Mouse (Mus musculus) ES-E14 (cell line): ENCODE measurements around the gene Celsr3. TPM values are rescaled to one million over a fixed set of nuclear protein-coding genes. Genes with fewer than 3 reads are reported as not detected.

Experiments
- DNase-seq: peaks from one replicate; pipeline ENCODE4 v3.0.0-alpha.2; 2013; ENCODE audit warnings: low read depth, low spot score
- H3K27ac ChIP-seq: 2 replicates; pipeline ENCODE4 v1.5.1; 2012; ENCODE audit warnings: low read depth, mild to moderate bottlenecking, low read length, moderate library complexity, mixed read lengths; ENCODE audit not compliant: poor library complexity, insufficient read depth, severe bottlenecking
- H3K36me3 ChIP-seq: 2 replicates; pipeline ENCODE4 v1.6.1; 2012; ENCODE audit warnings: mild to moderate bottlenecking, low read length, moderate library complexity, mixed read lengths; ENCODE audit not compliant: control insufficient read depth, poor library complexity, insufficient read depth, severe bottlenecking
- H3K4me1 ChIP-seq, 2 experiments: fragments of 150-350 bp in 1 of 2; sonication (generic) in 1 of 2; 2 replicates each; pipeline ENCODE4 v1.6.1; 2012; ENCODE audit warnings: low read length in 2 of 2, mild to moderate bottlenecking in 1 of 2, mixed read lengths in 1 of 2; ENCODE audit not compliant: control insufficient read depth in 2 of 2, insufficient read depth in 2 of 2, poor library complexity in 1 of 2
- H3K4me3 ChIP-seq, 2 experiments: fragments of 150-350 bp in 1 of 2; sonication (generic) in 1 of 2; 2 replicates each; pipeline ENCODE4 v1.5.1; 2012; ENCODE audit warnings: low read length in 2 of 2, low read depth in 1 of 2, mild to moderate bottlenecking in 1 of 2, mixed read lengths in 1 of 2; ENCODE audit not compliant: insufficient read depth in 1 of 2, poor library complexity in 1 of 2, severe bottlenecking in 1 of 2
- H3K9ac ChIP-seq: 2 replicates; pipeline ENCODE4 v1.6.1; 2012; ENCODE audit warnings: low read depth, mild to moderate bottlenecking, low read length, mixed read lengths; ENCODE audit not compliant: poor library complexity, insufficient read depth, severe bottlenecking
- H3K9me3 ChIP-seq: fragments of 150-350 bp; sonication (generic); 2 replicates; pipeline ENCODE4 v1.6.1; 2012; ENCODE audit warnings: low read depth, mild to moderate bottlenecking, low read length; ENCODE audit not compliant: control insufficient read depth, insufficient read depth
- CHD2 ChIP-seq: IDR thresholded peaks from 2 replicates; pipeline ENCODE4 v1.6.1; 2014; ENCODE audit warnings: mild to moderate bottlenecking, low read depth, low read length, inconsistent platforms
- HCFC1 ChIP-seq: IDR thresholded peaks from 2 replicates; pipeline ENCODE4 v1.6.1; 2012; ENCODE audit warnings: low read length, inconsistent platforms, borderline replicate concordance; ENCODE audit not compliant: insufficient read depth
- MAFK ChIP-seq: IDR thresholded peaks from 2 replicates; pipeline ENCODE4 v1.6.1; 2014; ENCODE audit warnings: mild to moderate bottlenecking, low read depth, low read length, inconsistent platforms; ENCODE audit not compliant: insufficient read depth
- ZC3H11A ChIP-seq: IDR thresholded peaks from 2 replicates; pipeline ENCODE4 v1.6.1; 2012; ENCODE audit warnings: low read depth, mild to moderate bottlenecking, inconsistent platforms, low read length, borderline replicate concordance
- ZNF384 ChIP-seq: IDR thresholded peaks from 2 replicates; pipeline ENCODE4 v1.6.1; 2012; ENCODE audit warnings: low read depth, low read length, inconsistent platforms
- in situ Hi-C, 2 experiments: fragments of 600-800 bp; cut with MboI; formaldehyde crosslinking; loops; one replicate each; pipeline ENCODE4 v1.15.1; 2025; ENCODE audit warnings: low sequenced_read_pairs in 2 of 2, inconsistent platforms in 1 of 2; ENCODE audit not compliant: unreplicated experiment in 2 of 2
- total RNA-seq: library from RNA; depleted of rRNA; stranded (reverse); fragments of 300-350 nt; gene quantifications from 2 replicates; pipeline ENCODE4 v1.2.3, GENCODE M21; 2012

Celsr3 gene
- total RNA-seq, 1 experiment = 4.3 TPM

- DNase-seq = no peak
- no peak overlapping the region for H3K9ac ChIP-seq
- no peak overlapping the region for H3K27ac ChIP-seq
- no peak overlapping the region for H3K4me3 ChIP-seq
- H3K4me1 ChIP-seq = peaks cover 2 to 3% of the 10 kb centered on the region in 2 experiments; a peak in 1 of 4 replicates
- TF ChIP-seq CHD2 (no peak), ZC3H11A (no peak), HCFC1 (no peak), MAFK (no peak), ZNF384 (no peak)
- in situ Hi-C loops = no loop called here
- H3K9me3 ChIP-seq = no peaks in the 10 kb centered on the region
- H3K36me3 ChIP-seq = no peaks in the 10 kb centered on the region
Measured at GRCm38 (mm10) chr9:108786494-108786893, 39.6 kb upstream of the Celsr3 start.

DNA sequence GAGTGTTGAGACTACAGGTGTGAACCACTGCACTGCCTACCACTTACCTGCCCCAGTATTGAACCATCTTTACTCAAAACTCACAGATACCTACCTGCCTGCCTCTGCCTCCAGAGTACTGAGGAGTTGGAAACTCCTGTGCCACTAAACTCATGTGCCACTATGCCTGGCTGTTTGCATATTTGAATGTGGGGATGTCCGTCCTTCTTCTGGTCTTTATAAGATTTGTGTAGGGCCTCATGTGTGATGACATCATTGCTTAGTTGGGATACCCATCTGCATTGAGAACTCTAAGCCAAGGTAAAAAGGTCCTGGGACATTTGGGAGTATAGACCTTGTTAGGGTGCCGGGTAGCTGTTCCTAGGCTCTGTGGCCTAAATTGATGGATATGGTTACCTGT is 39.0 kb upstream of the Celsr3 start:
- Histone ChIP-seq H3K4me1 (peaks cover 0 to 2% of the 10 kb centered on the region in 2 experiments; a peak in 1 of 4 replicates), H3K9me3 (no peaks in the 10 kb centered on the region), H3K27ac (no peak overlapping the region), H3K36me3 (no peaks in the 10 kb centered on the region), H3K4me3 (no peak overlapping the region), H3K9ac (no peak overlapping the region)
- DNase-seq = no peak
- no peak for TF ChIP-seq HCFC1
- TF ChIP-seq CHD2 = no peak
- TF ChIP-seq ZC3H11A = no peak
- TF ChIP-seq ZNF384 = no peak
- TF ChIP-seq MAFK = no peak
- in situ Hi-C loops = no loop called here

- H3K36me3 ChIP-seq = no peaks in the 10 kb centered on the region
- DNase-seq = no peak
- H3K27ac ChIP-seq = no peak overlapping the region
- no peak for TF ChIP-seq CHD2
- TF ChIP-seq MAFK = no peak
- TF ChIP-seq ZC3H11A = no peak
- no peak for TF ChIP-seq HCFC1
- no peak for TF ChIP-seq ZNF384
- in situ Hi-C loops = no loop called here
- peaks cover 2 to 3% of the 10 kb centered on the region in 2 experiments; a peak in 1 of 4 replicates for H3K4me1 ChIP-seq
- H3K9me3 ChIP-seq = no peaks in the 10 kb centered on the region
- H3K9ac ChIP-seq = no peak overlapping the region
- no peak overlapping the region for H3K4me3 ChIP-seq
Measured at GRCm38 (mm10) chr9:108788713-108789112, 37.4 kb upstream of the Celsr3 start.

DNA sequence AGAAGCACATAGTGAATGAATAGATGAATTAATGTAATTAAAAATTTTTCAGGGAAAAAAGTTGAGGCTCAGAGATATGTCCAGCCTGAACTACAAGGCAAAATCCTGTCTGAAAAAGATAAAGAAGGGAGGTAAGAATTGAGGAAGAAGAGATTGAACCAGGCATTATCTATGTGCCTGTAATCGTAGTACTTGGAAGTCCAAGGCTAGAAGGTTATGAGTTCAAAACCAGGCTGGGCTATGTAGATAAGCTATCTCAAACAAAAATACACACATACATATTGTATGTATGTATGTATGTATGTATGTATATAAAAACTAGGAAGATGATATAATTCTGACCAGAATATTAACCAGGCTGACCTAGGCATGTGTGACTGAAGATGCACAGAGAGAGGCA is 33.8 kb upstream of the Celsr3 start:
- Histone ChIP-seq H3K36me3 (peaks cover 4% of the 10 kb centered on the region; the same call in 1 of the 2 replicates), H3K4me1 (peaks cover 2 to 13% of the 10 kb centered on the region in 2 experiments; a peak in 2 of 4 replicates)
- no peak for TF ChIP-seq ZC3H11A
- no peak for TF ChIP-seq CHD2
- no peak for TF ChIP-seq ZNF384
- TF ChIP-seq MAFK = no peak
- TF ChIP-seq HCFC1 = no peak

DNA sequence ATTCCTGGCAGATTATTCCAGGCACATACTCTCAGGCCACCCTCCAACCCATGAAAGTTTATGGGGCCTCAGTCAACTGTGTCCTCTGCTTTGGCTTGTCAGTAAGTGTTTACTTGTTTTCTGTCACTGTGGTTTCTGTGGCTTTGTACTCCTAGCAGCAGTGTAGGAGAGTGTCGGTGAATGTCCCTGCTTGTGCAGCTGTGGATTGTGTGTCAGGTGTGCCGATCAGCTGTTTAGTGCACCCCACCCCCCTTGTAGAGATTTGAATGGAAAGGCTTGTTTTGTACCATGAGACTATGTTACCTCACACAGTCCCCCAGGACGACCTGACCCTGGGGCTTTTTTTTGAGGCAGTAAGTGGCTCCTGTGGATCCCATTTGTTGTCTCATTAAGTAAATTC is 33.4 kb upstream of the Celsr3 start:
- in situ Hi-C loops = no loop called here
- TF ChIP-seq MAFK (no peak), ZNF384 (no peak), HCFC1 (no peak), ZC3H11A (no peak), CHD2 (no peak)
- Histone ChIP-seq H3K27ac (no peak overlapping the region), H3K4me3 (no peak overlapping the region), H3K4me1 (peaks cover 2 to 13% of the 10 kb centered on the region in 2 experiments; a peak in 2 of 4 replicates), H3K9me3 (no peaks in the 10 kb centered on the region), H3K9ac (no peak overlapping the region), H3K36me3 (peaks cover 5% of the 10 kb centered on the region; the same call in 1 of the 2 replicates)
- DNase-seq = no peak

More for the DNA sequence above, 33.8 kb upstream of the Celsr3 start:
- in situ Hi-C loops = no loop called here
- no peak overlapping the region for H3K4me3 ChIP-seq
- no peak overlapping the region for H3K27ac ChIP-seq
- DNase-seq = no peak
- no peak overlapping the region for H3K9ac ChIP-seq
- no peaks in the 10 kb centered on the region for H3K9me3 ChIP-seq
